Mouse (Mus musculus) v-Abl transformed pro-B cells (cell line): ENCODE measurements around the gene Nasp.

Experiments used
- in situ Hi-C, 2 experiments: fragments of 400-800 bp; cut with MboI; formaldehyde crosslinking; loops; one replicate each; pipeline ENCODE4 v1.15.1; 2025; ENCODE audit not compliant: unreplicated experiment in 2 of 2

Nasp gene

DNA sequence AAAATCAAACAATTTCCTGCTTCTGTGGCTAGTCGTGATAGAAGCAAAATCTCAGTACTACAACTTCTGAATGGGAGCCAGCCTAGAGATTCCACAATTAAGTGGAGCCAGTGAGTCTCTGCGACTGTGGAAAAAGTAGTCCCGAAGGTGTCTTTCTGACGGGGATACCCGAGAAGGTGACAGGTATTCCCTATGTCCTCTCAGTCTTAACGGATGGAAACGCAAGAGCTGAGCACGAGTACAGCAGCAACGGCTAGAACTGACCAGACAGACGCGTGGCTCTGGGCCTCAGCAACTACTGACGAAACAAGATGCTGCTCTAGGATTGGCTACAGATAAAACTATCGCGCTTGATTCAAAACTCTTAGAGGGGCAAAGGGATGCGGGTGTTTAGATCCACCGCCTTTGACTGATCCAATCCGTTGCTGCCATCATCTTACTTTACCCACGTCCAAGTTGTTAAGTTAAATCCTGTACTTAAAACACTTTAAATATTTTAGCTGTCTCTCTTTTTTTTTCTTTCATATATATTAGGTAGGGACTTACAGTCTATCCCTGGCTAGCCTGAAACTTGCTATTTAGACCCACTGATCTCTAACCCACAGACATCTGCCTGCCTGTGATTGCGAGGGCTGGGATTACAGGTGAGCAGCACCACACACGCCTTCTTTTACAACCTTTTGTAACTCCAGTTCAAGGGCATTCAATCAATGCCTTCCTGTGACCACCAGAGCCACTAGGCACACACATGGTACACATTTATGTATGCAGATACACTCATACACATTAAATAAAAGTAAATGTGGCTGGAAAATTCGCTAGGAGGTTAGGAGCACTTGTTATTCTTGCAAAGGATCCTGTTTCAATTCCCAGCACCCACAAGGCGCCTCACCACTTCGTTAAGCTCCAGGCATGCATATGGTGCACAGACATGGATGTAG is at the start of gene Nasp:
Gene Nasp, minus strand, starts transcription at position 220 of the 941 bp plus-strand sequence.
- in situ Hi-C loops: no loop called here

DNA sequence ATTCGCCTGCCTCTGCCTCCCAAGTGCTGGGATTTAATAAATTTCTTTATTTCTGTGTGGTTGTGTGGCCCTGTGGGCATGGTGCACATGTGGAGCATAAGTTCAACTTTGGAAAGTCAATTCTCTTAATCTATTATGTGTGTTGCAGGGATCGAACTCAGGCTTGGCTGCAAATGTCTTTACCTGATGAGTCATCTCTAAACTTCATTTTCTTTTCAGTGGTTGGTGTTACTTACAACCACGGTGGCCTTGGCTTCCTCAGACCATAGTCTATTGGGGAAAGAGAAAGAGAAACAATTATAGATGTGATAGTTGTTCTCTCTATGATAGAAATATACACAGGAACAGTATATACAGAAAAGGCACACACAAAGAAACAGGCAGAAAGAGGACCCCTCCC is 48.3 kb upstream of the Nasp start:
- in situ Hi-C loops: loop anchor here in 1 of 2 experiments (10.0 kb wide), 1 partner anchor 431 kb away; no protein-coding TSS in a partner anchor

DNA sequence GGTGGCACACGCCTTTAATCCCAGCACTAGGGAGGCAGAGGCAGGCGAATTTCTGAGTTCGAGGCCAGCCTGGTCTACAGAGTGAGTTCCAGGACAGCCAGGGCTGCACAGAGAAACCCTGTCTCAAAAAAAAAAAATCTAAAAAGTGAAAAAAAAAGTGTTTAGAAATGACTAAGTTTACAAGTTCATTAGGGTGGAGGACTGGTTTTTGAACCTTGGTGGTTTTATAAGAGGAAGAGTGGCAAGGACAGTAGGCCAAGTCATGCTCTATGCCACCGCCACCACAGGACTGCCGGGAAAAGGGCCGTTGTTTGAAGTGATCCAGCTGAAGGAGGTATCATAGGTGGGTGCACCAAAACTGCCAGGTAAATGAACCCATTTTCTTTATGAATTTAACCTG is 47.0 kb upstream of the Nasp start:
- in situ Hi-C loops: loop anchor here (10.0 to 25.0 kb wide), 2 partner anchors 430 to 512 kb away; partner anchors contain the start of genes 1700042G07Rik (in 1 of the 2), Gm49337 (in 1 of the 2), Lurap1 (in 1 of the 2) and Tspan1 (in 1 of the 2)

DNA sequence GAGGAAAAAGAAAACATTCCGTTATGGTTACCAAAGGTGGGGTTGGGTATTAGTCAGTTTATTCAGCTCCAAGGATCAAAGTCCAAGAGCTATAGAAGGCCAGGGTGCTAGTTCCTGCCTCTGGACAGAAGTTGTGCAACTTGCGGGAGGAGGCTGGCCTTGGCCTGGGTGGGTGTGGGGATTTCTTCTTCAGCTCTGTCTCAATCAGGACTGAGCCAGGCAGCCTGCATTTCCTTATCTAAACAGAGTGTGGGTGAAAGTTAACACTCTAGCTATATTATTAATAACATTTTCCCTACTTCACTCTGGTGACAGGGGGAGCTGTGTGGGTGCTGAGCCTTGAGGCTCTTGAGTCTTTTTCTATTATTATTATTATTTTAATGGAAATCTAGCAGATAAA is 45.0 kb upstream of the Nasp start:
- in situ Hi-C loops: loop anchor here (10.0 to 25.0 kb wide), 2 partner anchors 428 to 510 kb away; partner anchors contain the start of genes 1700042G07Rik (in 1 of the 2), Gm49337 (in 1 of the 2), Lurap1 (in 1 of the 2) and Tspan1 (in 1 of the 2)

DNA sequence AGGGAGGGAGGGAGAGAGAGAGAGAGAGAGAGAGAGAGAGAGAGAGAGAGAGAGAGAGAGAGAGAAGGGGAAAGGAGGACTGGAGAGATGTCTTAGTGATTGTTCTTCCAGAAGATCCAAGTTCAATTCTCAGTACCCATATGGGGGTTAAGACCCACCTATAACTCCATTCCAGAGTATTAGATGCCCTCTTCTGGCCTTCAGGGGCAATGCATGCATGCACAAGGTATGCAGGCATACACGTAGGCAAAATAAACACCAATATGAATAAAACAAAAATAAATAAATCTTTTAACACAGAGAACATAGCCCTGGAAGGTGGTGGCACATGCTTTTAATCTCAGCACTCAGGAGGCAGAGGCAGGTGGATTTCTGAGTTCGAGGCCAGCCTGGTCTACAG is 41.5 kb upstream of the Nasp start:
- in situ Hi-C loops: loop anchor here (10.0 to 25.0 kb wide), 2 partner anchors 504 to 507 kb away; partner anchors contain the start of genes Tspan1 (in 2 of the 2), 1700042G07Rik (in 1 of the 2), Gm49337 (in 1 of the 2) and Lurap1 (in 1 of the 2)

DNA sequence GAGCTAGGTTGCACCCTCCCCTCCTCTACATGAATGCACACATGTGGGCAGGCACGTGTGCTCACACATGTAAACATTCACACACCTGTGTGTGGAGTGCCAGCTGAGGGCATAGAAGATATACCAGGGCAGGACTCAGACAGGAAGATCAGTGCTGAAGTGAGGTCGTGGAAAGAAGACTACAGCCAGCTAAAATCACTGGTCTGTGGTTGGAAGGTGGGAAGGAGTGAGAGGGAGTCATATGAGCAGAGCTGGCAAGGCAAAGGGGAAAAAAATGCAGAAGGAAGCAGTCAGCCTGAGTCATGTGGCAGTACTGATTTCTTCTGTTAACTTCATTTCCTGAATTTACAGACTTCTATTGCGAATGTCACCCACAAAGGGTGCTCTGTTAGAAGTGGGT is 40.4 kb upstream of the Nasp start:
- in situ Hi-C loops: loop anchor here (10.0 to 25.0 kb wide), 2 partner anchors 503 to 506 kb away; partner anchors contain the start of genes Tspan1 (in 2 of the 2), 1700042G07Rik (in 1 of the 2), Gm49337 (in 1 of the 2) and Lurap1 (in 1 of the 2)

DNA sequence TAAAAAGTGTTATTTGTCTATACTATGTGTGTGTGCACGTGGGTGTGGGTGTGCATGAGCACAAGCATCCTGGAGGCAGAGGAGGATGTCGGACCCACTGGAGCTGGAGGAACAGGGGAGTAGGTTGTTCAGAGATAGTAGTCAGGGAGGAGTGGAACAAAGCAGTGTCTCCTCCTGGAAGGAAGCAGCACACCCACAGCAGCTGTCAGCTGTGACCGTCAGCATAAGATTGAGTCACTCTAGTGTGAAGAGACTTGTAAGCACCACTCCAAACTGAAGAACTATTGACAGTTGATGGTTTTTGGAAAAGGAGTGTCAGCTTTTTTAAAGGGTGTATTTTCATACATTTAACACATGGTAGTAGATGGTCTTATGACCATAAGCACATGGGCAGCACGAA is 38.9 kb upstream of the Nasp start:
- in situ Hi-C loops: loop anchor here (10.0 to 25.0 kb wide), 2 partner anchors 502 to 504 kb away; partner anchors contain the start of genes Tspan1 (in 2 of the 2), 1700042G07Rik (in 1 of the 2), Gm49337 (in 1 of the 2) and Lurap1 (in 1 of the 2)

DNA sequence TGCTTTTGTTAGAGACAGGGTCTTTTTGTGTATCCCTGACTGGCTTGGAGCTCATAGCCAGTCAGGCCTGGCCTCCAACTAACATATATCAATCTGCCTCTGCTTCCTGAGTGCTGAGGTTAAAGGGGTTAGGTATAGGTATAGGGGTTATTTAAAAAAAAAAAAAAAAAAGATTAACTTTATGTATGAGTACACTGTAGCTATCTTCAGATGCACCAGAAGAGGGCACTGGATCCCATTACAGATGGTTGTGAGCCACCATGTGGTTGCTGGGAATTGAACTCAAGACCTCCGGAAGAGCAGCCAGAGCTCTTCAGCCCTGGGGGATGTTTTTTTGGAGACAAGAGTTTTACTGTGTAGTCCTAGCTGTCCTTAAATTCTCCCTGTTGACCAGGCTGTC is 34.3 kb upstream of the Nasp start:
- in situ Hi-C loops: loop anchor here (10.0 to 25.0 kb wide), 2 partner anchors 497 to 500 kb away; partner anchors contain the start of genes Tspan1 (in 2 of the 2), 1700042G07Rik (in 1 of the 2), Gm49337 (in 1 of the 2) and Lurap1 (in 1 of the 2)

DNA sequence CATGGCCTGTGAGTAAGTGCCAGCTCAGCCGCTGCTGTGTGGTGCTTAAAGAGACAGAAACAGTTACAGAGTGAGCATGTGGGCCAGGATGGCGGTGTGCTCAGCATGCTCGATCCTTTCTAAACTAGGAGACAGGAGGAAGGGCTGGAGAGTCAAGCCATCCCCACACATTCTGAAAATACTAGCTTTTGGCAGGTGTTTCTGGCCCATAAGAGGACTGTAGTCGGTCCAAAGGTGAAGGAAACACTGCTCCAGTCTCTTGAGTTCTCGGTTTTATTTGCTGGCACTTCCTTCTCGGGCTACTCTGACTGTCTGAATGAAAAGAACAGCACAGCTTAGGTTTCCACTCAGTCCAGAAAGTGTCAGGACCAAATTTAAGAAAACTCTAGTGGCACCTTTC is 33.1 kb upstream of the Nasp start:
- in situ Hi-C loops: loop anchor here (10.0 to 25.0 kb wide), 2 partner anchors 496 to 499 kb away; partner anchors contain the start of genes Tspan1 (in 2 of the 2), 1700042G07Rik (in 1 of the 2), Gm49337 (in 1 of the 2) and Lurap1 (in 1 of the 2)

DNA sequence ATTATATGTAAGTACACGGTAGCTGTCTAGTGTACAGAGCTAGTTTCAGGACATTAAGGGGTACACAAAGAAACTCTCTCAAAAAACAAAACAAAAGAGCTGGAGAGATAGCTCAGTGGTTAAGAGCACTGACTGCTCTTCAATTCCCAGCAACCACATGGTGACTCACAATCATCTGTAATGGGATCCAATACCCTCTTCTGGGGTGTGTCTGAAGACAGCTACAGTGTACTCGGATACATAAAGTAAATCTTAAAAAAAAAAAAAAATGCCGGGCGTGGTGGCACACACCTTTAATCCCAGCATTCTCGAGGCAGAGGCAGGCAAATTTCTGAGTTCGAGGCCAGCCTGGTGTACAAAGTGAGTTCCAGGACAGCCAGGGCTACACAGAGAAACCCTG is 32.2 kb upstream of the Nasp start:
- in situ Hi-C loops: loop anchor here (10.0 to 25.0 kb wide), 2 partner anchors 495 to 498 kb away; partner anchors contain the start of genes Tspan1 (in 2 of the 2), 1700042G07Rik (in 1 of the 2), Gm49337 (in 1 of the 2) and Lurap1 (in 1 of the 2)

DNA sequence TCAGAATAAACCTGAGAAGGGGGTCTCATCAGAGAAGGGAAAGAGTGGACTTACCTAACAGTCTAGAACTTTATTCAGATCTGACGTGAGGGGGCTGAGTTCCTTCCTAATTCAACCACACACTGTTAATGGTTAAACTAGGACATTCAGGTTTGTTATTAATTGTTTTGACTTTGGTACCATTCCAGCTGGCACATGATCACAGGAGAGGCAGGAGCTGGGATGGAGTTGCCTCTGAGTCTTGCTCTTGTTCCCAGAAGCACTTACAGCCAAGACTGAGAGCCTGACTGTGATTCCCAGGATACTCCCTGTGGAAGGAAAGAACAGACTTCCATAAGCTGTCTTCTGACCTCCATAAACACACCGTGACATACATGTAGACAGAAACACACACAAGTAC is 31.7 kb upstream of the Nasp start:
- in situ Hi-C loops: loop anchor here in 1 of 2 experiments (25.0 kb wide), 1 partner anchor 497 kb away; the partner anchor contains the start of genes 1700042G07Rik, Gm49337, Lurap1 and Tspan1

DNA sequence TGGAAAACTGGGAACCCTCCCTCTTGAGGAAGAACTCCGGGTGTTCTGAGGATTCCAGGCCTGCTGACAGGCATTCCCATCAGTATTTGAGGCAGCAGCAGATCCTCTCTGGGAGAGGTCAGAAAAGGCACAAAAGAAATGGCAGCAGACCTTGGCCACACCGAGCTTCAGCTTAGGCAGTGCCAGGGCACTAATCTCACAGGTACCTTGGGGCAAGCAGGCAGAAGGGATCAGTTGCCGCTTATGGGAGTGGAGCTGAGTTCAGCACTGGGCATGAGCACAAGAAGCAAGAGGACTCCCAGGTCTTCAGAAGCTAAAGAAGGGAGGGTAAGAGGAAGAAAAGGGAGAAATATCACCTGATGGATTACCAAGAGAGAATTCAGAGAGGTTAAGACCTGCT is 30.2 kb upstream of the Nasp start:
- in situ Hi-C loops: loop anchor here in 1 of 2 experiments (25.0 kb wide), 1 partner anchor 496 kb away; the partner anchor contains the start of genes 1700042G07Rik, Gm49337, Lurap1 and Tspan1

DNA sequence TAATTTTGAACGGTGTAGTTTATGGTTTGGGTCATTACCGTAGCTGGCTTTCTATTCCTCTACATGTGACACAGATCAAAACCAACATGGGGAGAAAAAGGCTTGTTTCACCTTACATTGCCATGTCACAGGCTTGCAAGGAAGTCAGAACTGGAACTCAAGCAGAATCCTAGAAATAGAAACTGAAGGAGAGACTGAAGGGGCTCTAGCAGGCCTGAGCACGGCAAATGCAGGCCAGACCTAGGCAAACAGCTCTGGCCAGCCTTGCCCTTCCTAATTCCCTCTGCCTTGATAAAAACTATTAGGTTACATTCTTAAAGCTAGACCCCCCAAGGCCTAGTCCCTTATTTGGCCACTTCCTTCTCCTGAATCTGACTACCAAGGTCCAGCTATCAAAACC is 27.9 kb upstream of the Nasp start:
- in situ Hi-C loops: loop anchor here in 1 of 2 experiments (25.0 kb wide), 1 partner anchor 493 kb away; the partner anchor contains the start of genes 1700042G07Rik, Gm49337, Lurap1 and Tspan1

DNA sequence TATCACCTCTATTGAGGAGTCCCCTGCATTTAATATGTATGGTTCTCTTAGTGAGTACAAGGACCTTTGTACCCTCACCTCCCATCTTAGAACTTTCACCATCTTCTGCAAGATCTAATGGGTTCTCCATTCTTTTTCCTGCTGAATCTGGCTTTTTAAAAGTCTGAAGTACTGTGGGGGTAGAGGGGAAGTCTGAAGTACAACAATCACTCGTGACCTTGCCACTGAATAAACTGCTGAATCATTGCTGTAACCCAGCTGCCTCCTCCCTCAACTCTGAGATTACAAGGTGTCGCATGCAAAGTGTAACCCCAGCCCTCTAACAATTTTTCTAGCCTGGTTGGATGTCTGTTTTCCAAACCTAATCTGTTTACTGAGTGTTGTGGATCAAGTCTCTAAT is 27.4 kb upstream of the Nasp start:
- in situ Hi-C loops: loop anchor here in 1 of 2 experiments (25.0 kb wide), 1 partner anchor 493 kb away; the partner anchor contains the start of genes 1700042G07Rik, Gm49337, Lurap1 and Tspan1

DNA sequence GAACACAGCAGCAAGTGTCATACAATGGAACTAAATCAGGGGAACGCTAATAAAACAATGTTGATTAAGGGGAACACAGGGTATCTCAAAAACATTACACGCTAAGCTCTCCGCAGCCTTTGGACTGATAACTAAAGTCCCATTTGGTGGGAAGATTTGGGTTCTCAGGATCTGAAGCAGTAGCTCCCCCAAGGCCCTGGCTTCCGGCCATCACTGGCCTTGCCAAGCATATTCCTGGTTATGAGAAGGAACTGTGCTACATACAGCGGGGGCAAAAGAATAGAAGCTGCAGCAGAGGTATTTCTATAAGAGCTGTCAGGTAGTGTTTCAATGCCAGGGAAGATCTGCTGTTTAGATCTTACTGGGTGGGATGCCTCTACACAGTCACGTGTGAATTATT is 25.5 kb upstream of the Nasp start:
- in situ Hi-C loops: loop anchor here in 1 of 2 experiments (25.0 kb wide), 1 partner anchor 491 kb away; the partner anchor contains the start of genes 1700042G07Rik, Gm49337, Lurap1 and Tspan1

DNA sequence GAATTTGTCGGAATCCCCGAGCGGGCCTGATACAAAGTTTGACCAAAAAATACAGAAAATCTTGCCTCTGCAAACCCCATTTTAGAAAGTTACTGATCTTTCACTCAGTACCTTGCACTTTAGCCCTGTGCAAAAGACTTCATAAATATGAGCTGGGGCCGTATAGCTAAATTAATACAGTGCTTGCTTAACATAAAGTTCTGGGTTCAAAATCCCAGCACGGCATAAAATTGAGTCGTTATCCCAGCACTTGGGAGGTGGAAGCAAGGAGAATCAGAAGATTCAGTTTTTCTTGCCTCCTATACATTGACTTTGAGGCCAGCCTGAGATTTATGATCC is 24.0 kb upstream of the Nasp start:
- in situ Hi-C loops: loop anchor here in 1 of 2 experiments (25.0 kb wide), 1 partner anchor 489 kb away; the partner anchor contains the start of genes 1700042G07Rik, Gm49337, Lurap1 and Tspan1

DNA sequence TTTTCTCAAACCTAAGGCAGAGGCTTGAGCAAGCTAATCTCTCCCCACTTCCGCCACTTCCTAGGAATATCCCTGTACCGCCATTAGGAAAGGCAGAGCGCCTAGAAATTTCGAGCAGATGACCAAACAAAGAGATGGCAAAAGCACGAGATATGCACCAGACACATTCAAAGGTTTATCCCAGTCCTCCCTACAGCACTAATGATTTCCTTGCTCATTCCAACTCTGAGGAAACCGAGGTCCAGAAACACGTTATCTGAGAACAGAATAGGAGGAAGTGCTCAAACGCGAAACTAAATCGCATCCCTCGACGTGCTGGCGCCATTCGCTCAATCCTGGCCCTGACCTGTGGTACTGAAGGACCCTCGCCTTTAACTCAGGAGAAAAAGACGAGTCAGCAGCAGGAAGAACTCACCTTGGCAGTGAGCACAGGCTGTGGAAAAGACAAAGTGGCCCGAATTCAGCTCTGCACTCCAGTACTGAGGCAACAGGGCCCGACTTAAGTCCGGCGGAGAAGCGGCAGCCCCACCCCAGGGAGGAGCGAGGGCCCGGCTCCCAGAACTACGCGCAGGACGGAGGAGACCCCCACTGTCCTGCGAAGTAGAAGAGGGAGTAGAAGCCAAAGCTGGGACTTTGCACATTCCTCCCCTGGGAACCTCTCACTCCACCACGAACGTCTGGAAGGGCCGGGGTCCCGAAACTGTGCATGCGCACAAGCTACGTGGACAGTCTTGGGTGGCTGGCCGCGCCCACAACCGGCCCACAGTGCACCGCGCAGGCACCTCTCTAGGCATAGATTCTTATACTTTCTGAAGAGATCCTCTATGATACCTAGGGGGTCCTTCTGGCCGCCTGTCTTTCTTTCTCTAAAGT is 23.4 kb upstream of the Nasp start, which contains the start of gene Akr1a1:
Gene Akr1a1, minus strand, starts transcription at position 757 of the 873 bp plus-strand sequence.
- in situ Hi-C loops: loop anchor here in 1 of 2 experiments (25.0 kb wide), 1 partner anchor 489 kb away; the partner anchor contains the start of genes 1700042G07Rik, Gm49337, Lurap1 and Tspan1

DNA sequence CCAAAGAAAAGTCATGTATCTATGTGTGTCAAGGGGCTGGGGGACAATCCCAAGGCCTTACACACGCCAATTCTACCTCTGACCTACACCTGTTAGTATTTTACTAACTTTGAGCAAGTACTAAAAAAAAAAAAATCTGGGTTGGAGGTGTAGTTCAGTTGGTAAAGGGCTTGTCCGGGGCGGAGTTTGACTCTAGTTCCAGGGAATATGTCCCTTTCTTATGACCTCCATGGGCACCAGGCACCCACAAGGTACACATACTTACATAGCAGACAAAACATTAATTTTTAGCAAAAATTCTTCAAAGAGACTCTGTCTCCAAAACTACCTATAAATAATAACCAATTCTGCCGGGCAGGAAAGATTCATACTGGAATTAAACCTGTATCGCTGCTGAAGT is 22.6 kb upstream of the Nasp start:
- in situ Hi-C loops: loop anchor here in 1 of 2 experiments (25.0 kb wide), 1 partner anchor 488 kb away; the partner anchor contains the start of genes 1700042G07Rik, Gm49337, Lurap1 and Tspan1
